Mouse (Mus musculus) stomach, postnatal 0 days (tissue): ENCODE results near the gene Mertk. TPM values are rescaled to one million over a fixed set of nuclear protein-coding genes. Genes with fewer than 3 reads are reported as not detected.

Experiments
- ATAC-seq: fragments of 200-750 bp; cut with Nextera tagmentation; 2 replicates; pipeline ENCODE4 v1.8.0; 2017; ENCODE audit not compliant: low FRiP score, low TSS enrichment
- DNase-seq: peaks from one replicate; pipeline ENCODE4 v3.0.0-alpha.2; 2016; ENCODE audit warnings: low spot score
- H3K27ac ChIP-seq: fragments of 300-500 bp; sonication (generic); replicated peaks from 2 replicates; pipeline ENCODE4 v1.5.1; 2014; ENCODE audit warnings: mild to moderate bottlenecking, control low read depth
- H3K27me3 ChIP-seq: fragments of 300-500 bp; sonication (generic); 2 replicates; pipeline ENCODE4 v1.6.1; 2014; ENCODE audit warnings: low read length; ENCODE audit not compliant: control insufficient read depth, insufficient read depth
- H3K36me3 ChIP-seq: fragments of 300-500 bp; sonication (generic); 2 replicates; pipeline ENCODE4 v1.6.1; 2014; ENCODE audit warnings: low read length, mixed read lengths; ENCODE audit not compliant: control insufficient read depth, insufficient read depth
- H3K4me1 ChIP-seq: fragments of 300-500 bp; sonication (generic); replicated peaks from 2 replicates; pipeline ENCODE4 v1.6.1; 2014; ENCODE audit warnings: antibody characterized with exemption; ENCODE audit not compliant: control insufficient read depth, insufficient read depth
- H3K4me2 ChIP-seq: fragments of 300-500 bp; sonication (generic); replicated peaks from 2 replicates; pipeline ENCODE4 v1.6.1; 2014; ENCODE audit warnings: low read depth, mild to moderate bottlenecking, control low read depth, moderate library complexity
- H3K4me3 ChIP-seq: fragments of 300-500 bp; sonication (generic); 2 replicates; pipeline ENCODE4 v1.5.1; 2014; ENCODE audit warnings: low read depth, low read length, control low read depth
- H3K9ac ChIP-seq: fragments of 300-500 bp; sonication (generic); 2 replicates; pipeline ENCODE4 v1.6.1; 2014; ENCODE audit warnings: mild to moderate bottlenecking, low read length, control low read depth, mixed read lengths
- H3K9me3 ChIP-seq: fragments of 300-500 bp; sonication (generic); 2 replicates; pipeline ENCODE4 v1.6.1; 2016; ENCODE audit warnings: low read length; ENCODE audit not compliant: control insufficient read depth
- CTCF ChIP-seq: IDR thresholded peaks from 2 replicates; pipeline ENCODE4 v1.5.1; 2016; ENCODE audit warnings: antibody characterized with exemption, low read depth, mild to moderate bottlenecking, moderate library complexity
- EP300 ChIP-seq: optimal IDR thresholded peaks from 2 replicates; pipeline ENCODE3; 2016; ENCODE audit warnings: antibody characterized with exemption
- WGBS: fragments of 180-500 bp; shearing (Covaris S2); extraction: QIAGEN DNeasy Blood & Tissue Kit; methylation state at CpG from one replicate; pipeline ENCODE4 v1.1.7; 2014; 5-methylcytosine and 5-hydroxymethylcytosine counted together
- polyA plus RNA-seq: library from polyadenylated mRNA; unstranded; fragments of >200 nt; fragmentation: Nextera tagmentation; extraction: Ambion mirVana; gene quantifications from 2 replicates; pipeline ENCODE4 v1.2.1, GENCODE M21; 2015

The Mertk gene
- polyA plus RNA-seq, 1 experiment from 2014 or later = 1.6 TPM

DNA sequence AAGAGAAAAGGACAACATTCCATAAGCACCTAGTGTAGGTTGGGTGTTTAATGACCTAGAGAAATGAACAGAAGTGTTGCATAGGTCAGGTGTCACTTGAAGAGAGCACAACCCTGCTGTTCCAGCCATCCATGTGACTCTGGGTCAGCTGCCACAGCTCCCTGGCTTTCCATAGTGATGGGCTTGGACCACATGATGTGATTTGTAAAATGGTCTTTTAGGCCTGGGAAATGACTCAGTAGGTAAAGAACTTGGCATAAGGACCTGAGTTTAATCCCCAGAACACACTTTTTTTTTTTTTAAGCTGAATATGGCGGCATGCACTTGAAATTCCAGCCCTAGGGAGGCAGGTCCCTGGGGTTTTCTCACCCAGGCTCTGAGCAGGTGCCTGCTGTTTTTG is 33.2 kb downstream of the Mertk start:
- 0 out of 2 replicates have a peak, but pooled peaks cover 2% of the 10 kb centered on the region for H3K36me3 ChIP-seq
- H3K9me3 ChIP-seq = no peaks in the 10 kb centered on the region
- H3K27ac ChIP-seq = no peak overlapping the region
- ATAC-seq (no peak), DNase-seq (no peak)
- no peak overlapping the region for H3K4me2 ChIP-seq
- TF ChIP-seq CTCF (no peak), EP300 (no peak)
- H3K4me1 ChIP-seq = no peaks in the 10 kb centered on the region; the same call in 1 of the 2 replicates
- no peaks in the 10 kb centered on the region for H3K27me3 ChIP-seq
- WGBS = 70% methylated on average over 1 of the region's 1 CpGs
- H3K9ac ChIP-seq = no peak overlapping the region
- no peak overlapping the region for H3K4me3 ChIP-seq

DNA sequence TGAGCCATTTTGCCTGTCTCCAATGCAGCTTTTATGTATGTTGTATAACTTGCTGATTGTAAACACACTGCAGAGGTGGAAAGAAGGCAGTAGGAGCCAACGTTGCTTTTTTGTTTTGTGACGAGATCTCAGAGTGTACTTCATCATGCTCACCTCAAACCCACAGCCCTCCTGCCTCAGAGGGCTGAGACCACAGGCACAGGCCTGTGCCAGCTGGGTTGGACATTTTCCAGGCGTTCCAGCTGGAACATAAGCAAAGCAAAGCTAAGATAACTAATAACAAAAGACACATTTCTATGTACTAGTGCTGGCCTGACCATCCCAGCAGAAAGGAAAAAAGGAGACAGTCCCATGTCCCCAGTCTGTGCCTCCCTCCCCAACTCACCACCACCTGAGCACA is 36.3 kb downstream of the Mertk start:
- ATAC-seq (no peak), DNase-seq (no peak)
- no peak overlapping the region for H3K4me3 ChIP-seq
- H3K27ac ChIP-seq = no peak overlapping the region
- TF ChIP-seq EP300 (no peak), CTCF (no peak)
- no peak overlapping the region for H3K4me2 ChIP-seq
- no peaks in the 10 kb centered on the region for H3K9me3 ChIP-seq
- H3K27me3 ChIP-seq = no peaks in the 10 kb centered on the region
- 0 out of 2 replicates have a peak, but pooled peaks cover under 1% of the 10 kb centered on the region for H3K36me3 ChIP-seq
- 30% methylated on average over 3 of the region's 3 CpGs for WGBS
- H3K4me1 ChIP-seq = no peaks in the 10 kb centered on the region; the same call in 1 of the 2 replicates
- H3K9ac ChIP-seq = no peak overlapping the region

DNA sequence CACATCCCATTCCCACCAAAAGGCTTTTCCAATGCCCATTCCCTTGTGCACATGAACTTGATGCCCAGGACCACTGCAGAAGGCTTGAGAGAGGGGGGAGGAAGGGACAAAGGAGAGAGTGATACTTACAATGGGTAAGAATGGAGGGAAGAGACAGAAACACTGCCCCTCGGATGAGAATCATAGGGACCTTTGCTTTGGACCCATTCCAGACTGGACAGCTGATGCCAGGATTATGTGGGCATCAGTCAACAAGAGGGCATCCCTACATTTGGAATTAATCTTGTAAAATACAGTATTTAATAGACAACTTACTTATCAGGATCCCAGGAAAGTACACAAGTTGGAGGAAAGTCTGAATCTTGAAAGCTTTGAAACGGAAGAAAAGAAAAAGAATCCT is 38.3 kb downstream of the Mertk start:
- no peaks in the 10 kb centered on the region for H3K27me3 ChIP-seq
- WGBS = 84% methylated on average over 2 of the region's 2 CpGs
- TF ChIP-seq EP300 = no peak
- TF ChIP-seq CTCF = no peak
- ATAC-seq (no peak), DNase-seq (no peak)
- H3K4me2 ChIP-seq = no peak overlapping the region
- H3K27ac ChIP-seq = no peak overlapping the region
- H3K9me3 ChIP-seq = no peaks in the 10 kb centered on the region
- no peak overlapping the region for H3K9ac ChIP-seq
- no peak overlapping the region for H3K4me3 ChIP-seq
- no peaks in the 10 kb centered on the region for H3K36me3 ChIP-seq
- no peaks in the 10 kb centered on the region; the same call in 1 of the 2 replicates for H3K4me1 ChIP-seq

DNA sequence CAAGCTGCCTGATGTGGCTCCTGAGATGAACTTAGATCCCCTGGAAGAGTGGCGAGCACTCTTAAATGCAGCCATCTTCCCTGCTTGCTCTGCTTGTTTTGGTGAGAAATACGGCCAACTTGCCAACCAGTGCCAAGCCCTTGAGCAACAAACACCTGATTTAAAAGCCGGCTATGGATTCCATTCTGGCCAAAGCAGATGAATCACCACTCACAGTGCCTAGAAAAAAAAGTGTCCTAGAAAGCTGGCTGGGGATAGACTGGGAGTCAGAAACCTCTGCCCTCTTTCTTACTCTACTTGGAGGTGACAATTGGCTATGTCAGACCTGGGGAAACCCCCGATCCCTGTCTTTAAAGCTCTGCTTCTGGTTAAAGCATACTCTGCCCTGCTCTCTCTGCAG is 39.0 kb downstream of the Mertk start:
- 79% methylated on average over 4 of the region's 4 CpGs for WGBS
- TF ChIP-seq EP300 = no peak
- no peak for TF ChIP-seq CTCF
- DNase-seq (no peak), ATAC-seq (no peak)
- Histone ChIP-seq H3K9ac (no peak overlapping the region), H3K4me3 (no peak overlapping the region), H3K36me3 (no peaks in the 10 kb centered on the region), H3K4me1 (no peaks in the 10 kb centered on the region; the same call in 1 of the 2 replicates), H3K4me2 (no peak overlapping the region), H3K27ac (no peak overlapping the region), H3K27me3 (no peaks in the 10 kb centered on the region), H3K9me3 (no peaks in the 10 kb centered on the region)

DNA sequence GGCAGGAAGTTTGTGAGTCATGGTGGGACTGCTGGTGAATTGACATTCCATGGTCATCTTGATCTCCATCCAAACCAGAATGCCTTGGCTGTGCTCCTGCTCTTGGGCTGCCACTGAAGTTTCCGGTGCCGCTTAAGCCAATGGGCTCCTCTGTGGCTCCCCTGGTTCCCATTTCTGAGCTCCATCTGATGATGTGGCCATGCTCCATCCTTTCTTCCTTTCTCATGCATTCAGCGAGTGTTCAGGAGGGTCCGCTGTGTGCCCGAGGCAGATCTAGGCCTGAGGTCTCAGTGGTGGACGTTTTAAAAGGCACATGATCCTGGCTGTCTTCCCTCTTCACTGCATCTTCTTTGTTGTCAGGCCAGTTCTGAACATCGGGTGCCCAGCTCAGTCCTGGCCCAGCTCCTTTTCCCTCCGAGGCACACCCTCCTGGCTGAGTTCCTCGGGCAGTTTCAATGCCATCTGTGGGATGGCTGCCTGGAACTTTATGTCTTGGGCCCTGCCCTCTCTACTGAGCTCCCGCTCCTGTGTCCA is 40.0 kb downstream of the Mertk start:
- DNase-seq (no peak), ATAC-seq (0 out of 2 replicates have a peak, but pooled peaks have one; percentile 24)
- 78% methylated on average over 10 of the region's 10 CpGs for WGBS
- H3K36me3 ChIP-seq = no peaks in the 10 kb centered on the region
- no peak overlapping the region for H3K4me2 ChIP-seq
- no peaks in the 10 kb centered on the region; the same call in 1 of the 2 replicates for H3K4me1 ChIP-seq
- no peak overlapping the region for H3K4me3 ChIP-seq
- no peak for TF ChIP-seq CTCF
- no peak for TF ChIP-seq EP300
- no peak overlapping the region for H3K9ac ChIP-seq
- no peak overlapping the region for H3K27ac ChIP-seq
- H3K9me3 ChIP-seq = no peaks in the 10 kb centered on the region
- H3K27me3 ChIP-seq = no peaks in the 10 kb centered on the region

DNA sequence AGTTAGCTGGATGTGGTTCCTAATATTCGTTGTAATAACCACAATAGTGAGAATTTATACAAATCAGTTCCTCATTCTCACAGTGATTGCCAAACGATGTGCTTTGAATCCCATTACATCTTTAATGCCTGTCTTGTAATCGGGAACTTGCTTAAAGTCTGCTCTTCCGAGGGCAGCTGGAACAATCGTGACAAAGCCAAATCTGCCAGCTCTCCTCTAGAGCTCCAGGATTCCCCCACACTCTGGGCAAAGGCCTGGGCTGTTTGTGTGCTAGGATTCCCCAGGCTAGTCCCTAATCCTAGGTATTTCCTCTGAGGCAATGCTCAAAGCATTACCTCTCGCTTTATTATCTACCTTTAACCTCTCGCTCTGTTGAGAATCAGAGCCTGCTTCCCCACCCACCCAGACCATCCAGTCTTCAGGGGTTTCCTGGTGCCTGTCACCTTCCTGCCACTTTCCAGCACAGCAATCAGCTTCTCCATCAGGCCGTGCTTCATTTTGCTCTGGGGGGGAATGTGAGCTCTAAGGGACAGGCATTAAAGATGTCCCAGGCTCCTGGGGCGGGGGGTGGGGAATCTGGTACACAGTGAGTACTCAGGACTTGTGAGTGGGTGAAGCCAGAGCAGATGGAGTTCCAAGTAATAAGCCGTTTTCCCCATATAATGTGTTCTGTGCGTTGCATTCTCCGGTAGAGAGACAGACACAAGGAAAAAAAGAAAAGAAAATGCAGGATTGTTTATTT is 47.3 kb downstream of the Mertk start:
- Histone ChIP-seq H3K4me2 (no peak overlapping the region), H3K36me3 (no peaks in the 10 kb centered on the region), H3K4me3 (no peak overlapping the region), H3K27me3 (no peaks in the 10 kb centered on the region), H3K27ac (peak overlapping the region; percentile 83), H3K9me3 (no peaks in the 10 kb centered on the region), H3K9ac (peak overlapping the region; percentile 8; the same call in 1 of the 2 replicates), H3K4me1 (peaks cover 7% of the 10 kb centered on the region; the same call in 1 of the 2 replicates)
- WGBS = 44% methylated on average over 12 of the region's 12 CpGs
- TF ChIP-seq EP300 (no peak), CTCF (no peak)
- peak; percentile 27; the same call in 1 of the 2 replicates for ATAC-seq
- DNase-seq = no peak
